In genomic region chr2:6322376-6322901, GRCm38 (mm10) we compare ENCODE assay signal across 8 mouse cellular contexts. TPM values are rescaled to one million over a fixed set of nuclear protein-coding genes. Genes with fewer than 3 reads are reported as not detected.
DNase-seq lines count a peak whose midpoint lies in the region; ATAC-seq lines count a peak whose summit lies in the region.

Gene Usp6nl (plus strand): TSS chr2:6322667.

- peaks cover 28% of the 10 kb centered on the region for H3K4me1 ChIP-seq in hindbrain, embryonic 15.5 days (replicated peaks)

- H3K27me3 ChIP-seq in hindbrain, embryonic 15.5 days: no peaks in the 10 kb centered on the region

- no peaks in the 10 kb centered on the region for H3K36me3 ChIP-seq in hindbrain, embryonic 15.5 days

- H3K9me3 ChIP-seq in hindbrain, embryonic 15.5 days: no peaks in the 10 kb centered on the region

- peak within 1 kb of the TSS; percentile 99 for H3K4me3 ChIP-seq in hindbrain, embryonic 15.5 days

- peak within 1 kb of the TSS; percentile 82 for H3K4me2 ChIP-seq in hindbrain, embryonic 15.5 days

- peak; percentile 89 for ATAC-seq in hindbrain, embryonic 15.5 days (ENCODE audit: low FRiP score, low read depth)

- under 1% methylated on average over 56 of the region's 75 CpGs for WGBS in hindbrain, embryonic 15.5 days

- H3K9ac ChIP-seq in hindbrain, embryonic 15.5 days: peak within 1 kb of the TSS; percentile 96

- DNase-seq in T-cell, adult 2 months (ENCODE audit: low spot score): peak; percentile 79
- DNase-seq in cerebellum, postnatal 36 days: peak; percentile 79 to 85
- DNase-seq in frontal cortex, postnatal 36 days (ENCODE audit: low spot score in 2 of 2): peak; percentile 70 to 79
- peak; percentile 69 to 86 for DNase-seq in left cerebral cortex, adult 18-20 months (ENCODE audit: low spot score in 2 of 2)
- DNase-seq in lung, postnatal 4 days: peak; percentile 92 to 96
- DNase-seq in retina, postnatal 1 day: peak; percentile 89
- peak; percentile 85 for DNase-seq in thymus, postnatal 4 days

- H3K27ac ChIP-seq in hindbrain, embryonic 15.5 days (replicated peaks): peak within 1 kb of the TSS; percentile 98

RNA-seq across cellular contexts. Expression of gene Usp6nl, which starts in this region (rescaled TPM):
- polyA plus RNA-seq in hindbrain, embryonic 15.5 days (2015; fragmentation: Nextera tagmentation; extraction: Ambion mirVana): 6.6 and 6.8 TPM in 2 replicates
- total RNA-seq in left cerebral cortex, adult 18-20 months (2021): 10 to 100 TPM; 18.8 to 20.1 TPM

Comparison
In these comparisons a context has a peak if more than half of its experiments do, and no peak if none do; other contexts are left out.
1. Peak in every context shown above with its lines: DNase-seq, ATAC-seq, H3K4me3 ChIP-seq and H3K27ac ChIP-seq.